Mouse (Mus musculus): ENCODE results near the gene Hjurp. TPM values are rescaled to one million over a fixed set of nuclear protein-coding genes. Genes with fewer than 3 reads are reported as not detected.
A peak's percentile ranks its signal among the peaks of the same experiment; 100 is the strongest.

Gene Hjurp
- polyA plus RNA-seq, 1 experiment from 2014 or later: 80.2 TPM

GRCm38 (mm10) chr1:88277818-88278511, 532 bp upstream of the Hjurp start:
- Histone ChIP-seq H3K9me3 (ENCODE audit: control insufficient read depth, low read length) (peaks cover 5% of the 10 kb centered on the region), H3K4me3 (replicated peaks; ENCODE audit: low read depth, low read length) (peak overlapping the region; percentile 49), H3K4me1 (ENCODE audit: control insufficient read depth, insufficient read depth, low read length) (peaks cover 24% of the 10 kb centered on the region), H3K4me2 (ENCODE audit: low read length) (peak overlapping the region; percentile 56), H3K36me3 (ENCODE audit: control insufficient read depth, insufficient read depth, low read length) (peaks cover 23% of the 10 kb centered on the region), H3K27me3 (ENCODE audit: control insufficient read depth, insufficient read depth, low read length) (no peaks in the 10 kb centered on the region), H3K9ac (replicated peaks; ENCODE audit: low read length) (peak overlapping the region; percentile 61), H3K27ac (replicated peaks; ENCODE audit: low read depth, low read length) (peak overlapping the region; percentile 64; the same call in 1 of the 2 replicates)
- no peak for DNase-seq
- ATAC-seq (ENCODE audit: low FRiP score, low TSS enrichment): peak; percentile 0
- WGBS: 66% methylated on average over 18 of the region's 18 CpGs

- H3K36me3 ChIP-seq (ENCODE audit: control insufficient read depth, insufficient read depth, low read length): peaks cover 34% of the 10 kb centered on the region
- DNase-seq (no peak), ATAC-seq (ENCODE audit: low FRiP score, low TSS enrichment) (peak; percentile 32)
- peak overlapping the region; percentile 56 for H3K4me2 ChIP-seq (ENCODE audit: low read length)
- peak overlapping the region; percentile 49 for H3K4me3 ChIP-seq (replicated peaks; ENCODE audit: low read depth, low read length)
- H3K27ac ChIP-seq (replicated peaks; ENCODE audit: low read depth, low read length): peak overlapping the region; percentile 64
- peaks cover 24% of the 10 kb centered on the region for H3K4me1 ChIP-seq (ENCODE audit: control insufficient read depth, insufficient read depth, low read length)
- no peaks in the 10 kb centered on the region for H3K9me3 ChIP-seq (ENCODE audit: control insufficient read depth, low read length)
- 26% methylated on average over 10 of the region's 10 CpGs for WGBS
- no peaks in the 10 kb centered on the region for H3K27me3 ChIP-seq (ENCODE audit: control insufficient read depth, insufficient read depth, low read length)
- peak overlapping the region; percentile 61 for H3K9ac ChIP-seq (replicated peaks; ENCODE audit: low read length)
These were observed 822 bp downstream of the Hjurp start for GRCm38 (mm10) chr1:88276524-88277097.

- 69% methylated on average over 13 of the region's 13 CpGs for WGBS
- ATAC-seq (ENCODE audit: low FRiP score, low TSS enrichment): no peak
- no peak overlapping the region for H3K27ac ChIP-seq (replicated peaks; ENCODE audit: low read depth, low read length)
- peak overlapping the region; percentile 49 for H3K4me3 ChIP-seq (replicated peaks; ENCODE audit: low read depth, low read length)
- no peak for DNase-seq
- no peaks in the 10 kb centered on the region for H3K9me3 ChIP-seq (ENCODE audit: control insufficient read depth, low read length)
- H3K4me2 ChIP-seq (ENCODE audit: low read length): peak overlapping the region; percentile 56
- peaks cover 38% of the 10 kb centered on the region for H3K36me3 ChIP-seq (ENCODE audit: control insufficient read depth, insufficient read depth, low read length)
- peak overlapping the region; percentile 61 for H3K9ac ChIP-seq (replicated peaks; ENCODE audit: low read length)
- no peaks in the 10 kb centered on the region for H3K27me3 ChIP-seq (ENCODE audit: control insufficient read depth, insufficient read depth, low read length)
- H3K4me1 ChIP-seq (ENCODE audit: control insufficient read depth, insufficient read depth, low read length): peaks cover 24% of the 10 kb centered on the region
These were observed 1.5 kb downstream of the Hjurp start for GRCm38 (mm10) chr1:88275698-88276523.

GRCm38 (mm10) chr1:88275078-88275680, 2.3 kb downstream of the Hjurp start:
- H3K9ac ChIP-seq (replicated peaks; ENCODE audit: low read length): peak overlapping the region; percentile 61; the same call in 1 of the 2 replicates
- no peak for DNase-seq
- no peaks in the 10 kb centered on the region for H3K9me3 ChIP-seq (ENCODE audit: control insufficient read depth, low read length)
- WGBS: 68% methylated on average over 13 of the region's 13 CpGs
- no peak overlapping the region for H3K4me2 ChIP-seq (ENCODE audit: low read length)
- H3K27ac ChIP-seq (replicated peaks; ENCODE audit: low read depth, low read length): no peak overlapping the region
- no peak for ATAC-seq (ENCODE audit: low FRiP score, low TSS enrichment)
- H3K4me1 ChIP-seq (ENCODE audit: control insufficient read depth, insufficient read depth, low read length): peaks cover 24% of the 10 kb centered on the region
- peaks cover 38% of the 10 kb centered on the region for H3K36me3 ChIP-seq (ENCODE audit: control insufficient read depth, insufficient read depth, low read length)
- no peaks in the 10 kb centered on the region for H3K27me3 ChIP-seq (ENCODE audit: control insufficient read depth, insufficient read depth, low read length)
- H3K4me3 ChIP-seq (replicated peaks; ENCODE audit: low read depth, low read length): no peak overlapping the region

GRCm38 (mm10) chr1:88274371-88275077, 2.9 kb downstream of the Hjurp start:
- DNase-seq (no peak), ATAC-seq (ENCODE audit: low FRiP score, low TSS enrichment) (no peak)
- no peak overlapping the region for H3K9ac ChIP-seq (replicated peaks; ENCODE audit: low read length)
- peaks cover 43% of the 10 kb centered on the region for H3K36me3 ChIP-seq (ENCODE audit: control insufficient read depth, insufficient read depth, low read length)
- no peaks in the 10 kb centered on the region for H3K9me3 ChIP-seq (ENCODE audit: control insufficient read depth, low read length)
- no peak overlapping the region for H3K27ac ChIP-seq (replicated peaks; ENCODE audit: low read depth, low read length)
- H3K4me1 ChIP-seq (ENCODE audit: control insufficient read depth, insufficient read depth, low read length): peaks cover 24% of the 10 kb centered on the region
- 77% methylated on average over 11 of the region's 11 CpGs for WGBS
- no peak overlapping the region for H3K4me2 ChIP-seq (ENCODE audit: low read length)
- H3K4me3 ChIP-seq (replicated peaks; ENCODE audit: low read depth, low read length): no peak overlapping the region
- H3K27me3 ChIP-seq (ENCODE audit: control insufficient read depth, insufficient read depth, low read length): no peaks in the 10 kb centered on the region

- ATAC-seq (ENCODE audit: low FRiP score, low TSS enrichment): no peak
- Histone ChIP-seq H3K36me3 (ENCODE audit: control insufficient read depth, insufficient read depth, low read length) (peaks cover 50% of the 10 kb centered on the region), H3K9me3 (ENCODE audit: control insufficient read depth, low read length) (no peaks in the 10 kb centered on the region), H3K4me2 (ENCODE audit: low read length) (no peak overlapping the region), H3K27me3 (ENCODE audit: control insufficient read depth, insufficient read depth, low read length) (no peaks in the 10 kb centered on the region), H3K4me1 (ENCODE audit: control insufficient read depth, insufficient read depth, low read length) (peaks cover 24% of the 10 kb centered on the region), H3K9ac (replicated peaks; ENCODE audit: low read length) (no peak overlapping the region), H3K27ac (replicated peaks; ENCODE audit: low read depth, low read length) (no peak overlapping the region), H3K4me3 (replicated peaks; ENCODE audit: low read depth, low read length) (no peak overlapping the region)
- 85% methylated on average over 4 of the region's 4 CpGs for WGBS
- no peak for DNase-seq
These were observed 3.6 kb downstream of the Hjurp start for GRCm38 (mm10) chr1:88273832-88274231.

GRCm38 (mm10) chr1:88273326-88273725, 4.1 kb downstream of the Hjurp start:
- WGBS: 95% methylated on average over 3 of the region's 3 CpGs
- Histone ChIP-seq H3K27ac (replicated peaks; ENCODE audit: low read depth, low read length) (no peak overlapping the region), H3K4me1 (ENCODE audit: control insufficient read depth, insufficient read depth, low read length) (peaks cover 24% of the 10 kb centered on the region), H3K9ac (replicated peaks; ENCODE audit: low read length) (no peak overlapping the region), H3K9me3 (ENCODE audit: control insufficient read depth, low read length) (no peaks in the 10 kb centered on the region), H3K4me2 (ENCODE audit: low read length) (no peak overlapping the region), H3K27me3 (ENCODE audit: control insufficient read depth, insufficient read depth, low read length) (no peaks in the 10 kb centered on the region), H3K36me3 (ENCODE audit: control insufficient read depth, insufficient read depth, low read length) (peaks cover 55% of the 10 kb centered on the region), H3K4me3 (replicated peaks; ENCODE audit: low read depth, low read length) (no peak overlapping the region)
- ATAC-seq (ENCODE audit: low FRiP score, low TSS enrichment) (no peak), DNase-seq (no peak)

GRCm38 (mm10) chr1:88272851-88273250, 4.6 kb downstream of the Hjurp start:
- peaks cover 20% of the 10 kb centered on the region for H3K4me1 ChIP-seq (ENCODE audit: control insufficient read depth, insufficient read depth, low read length)
- no peaks in the 10 kb centered on the region for H3K27me3 ChIP-seq (ENCODE audit: control insufficient read depth, insufficient read depth, low read length)
- no peak overlapping the region for H3K4me2 ChIP-seq (ENCODE audit: low read length)
- DNase-seq: no peak
- no peak overlapping the region for H3K4me3 ChIP-seq (replicated peaks; ENCODE audit: low read depth, low read length)
- H3K27ac ChIP-seq (replicated peaks; ENCODE audit: low read depth, low read length): no peak overlapping the region
- H3K9me3 ChIP-seq (ENCODE audit: control insufficient read depth, low read length): no peaks in the 10 kb centered on the region
- peaks cover 60% of the 10 kb centered on the region for H3K36me3 ChIP-seq (ENCODE audit: control insufficient read depth, insufficient read depth, low read length)
- WGBS: 65% methylated on average over 4 of the region's 4 CpGs
- no peak overlapping the region for H3K9ac ChIP-seq (replicated peaks; ENCODE audit: low read length)
- no peak for ATAC-seq (ENCODE audit: low FRiP score, low TSS enrichment)

Data from midbrain, embryonic 14.5 days (tissue).